Mouse (Mus musculus) erythroblast, embryonic 14.5 days (primary cell): Measurements from ENCODE around the gene Gstt2.

Experiments used
- GATA1 ChIP-seq: IDR thresholded peaks from 2 replicates; pipeline ENCODE4 v1.6.1; 2012; ENCODE audit warnings: low read length, inconsistent platforms, mixed read lengths
- TAL1 ChIP-seq: IDR thresholded peaks from 3 replicates; pipeline ENCODE4 v1.6.1; 2012; ENCODE audit warnings: low read length, inconsistent platforms, mixed read lengths

- TF ChIP-seq GATA1 (no peak), TAL1 (no peak)
Observed at GRCm38 (mm10) chr10:75881578-75882432, 44.6 kb upstream of the Gstt2 start.
